In the genomic region with DNA sequence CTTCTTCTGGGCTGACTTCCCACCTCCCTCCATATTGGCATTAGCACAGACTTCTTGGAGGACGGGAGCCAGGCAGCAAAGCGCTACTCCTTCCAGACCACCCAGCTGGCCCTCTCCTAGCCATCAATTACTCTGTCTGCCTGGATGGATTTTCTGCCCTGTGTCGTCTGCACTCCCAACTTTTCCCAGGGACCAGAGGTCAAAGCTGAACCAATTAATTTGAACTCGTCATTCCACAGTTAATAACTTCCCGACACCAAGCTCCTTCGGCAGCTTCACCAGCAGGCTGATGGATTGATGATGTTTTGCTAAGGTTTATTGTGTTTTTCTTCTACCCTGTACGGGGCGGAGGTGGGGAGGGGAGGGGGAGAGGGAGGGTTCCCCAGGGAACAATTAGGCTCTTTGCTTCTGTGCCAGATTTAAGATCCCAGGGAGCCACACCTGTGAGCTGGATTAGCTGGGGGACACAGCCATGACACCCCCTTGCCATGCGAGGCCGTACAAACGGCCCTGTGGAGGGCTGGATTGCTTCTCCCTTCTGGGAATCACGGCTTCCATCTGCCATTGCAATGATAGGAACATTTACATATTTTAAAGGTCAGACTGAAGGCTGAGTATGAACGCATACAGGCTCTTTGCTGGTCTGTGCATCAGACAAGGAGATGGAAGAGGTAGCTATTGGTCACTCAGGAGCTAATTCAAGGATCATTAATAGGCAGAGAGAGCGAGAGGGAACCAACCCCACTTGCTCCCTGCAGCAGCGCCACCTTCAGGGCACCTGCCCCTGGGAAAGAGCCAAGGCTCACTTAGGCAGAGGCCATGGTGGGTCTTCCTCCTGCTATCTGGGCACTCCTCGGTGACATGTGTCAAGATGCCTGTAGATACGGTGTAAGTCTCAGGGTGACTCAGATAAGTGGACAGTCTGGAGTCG, we compare ENCODE assay signal across 8 mouse cellular contexts.
A peak's percentile ranks its signal among the peaks of the same experiment; 100 is the strongest.
DNase-seq lines count a peak whose midpoint lies in the region; ATAC-seq and TF ChIP-seq lines count a peak whose summit lies in the region.

No protein-coding gene starts in this region.

- H3K27ac ChIP-seq in cerebellum, adult 2 months (ENCODE audit: insufficient read depth, low read length): no peak overlapping the region
- no peak overlapping the region for H3K27ac ChIP-seq in limb, embryonic 14.5 days (replicated peaks; ENCODE audit: low read depth, low read length)

- peak; percentile 57 for ATAC-seq in limb, embryonic 14.5 days (ENCODE audit: low FRiP score, low read depth)

- WGBS in cerebellum, adult 2 months: 31% methylated on average over 18 of the region's 18 CpGs
- 14% methylated on average over 18 of the region's 18 CpGs for WGBS in limb, embryonic 14.5 days

- no peaks in the 10 kb centered on the region for H3K36me3 ChIP-seq in limb, embryonic 14.5 days (ENCODE audit: control insufficient read depth, insufficient read depth, low read length)

- TF ChIP-seq CTCF in cerebellum, adult 2 months (IDR thresholded peaks at IDR 0.05; ENCODE audit: borderline replicate concordance, insufficient read depth, low read depth, low read length): peak; percentile 33; the same call in 1 of the 2 replicates

- H3K27me3 ChIP-seq in cerebellum, adult 2 months (ENCODE audit: control insufficient read depth, insufficient read depth, low read length): no peaks in the 10 kb centered on the region; the same call in 1 of the 2 replicates
- H3K27me3 ChIP-seq in limb, embryonic 14.5 days (ENCODE audit: control insufficient read depth, insufficient read depth, low read length): no peaks in the 10 kb centered on the region; the same call in 1 of the 2 replicates

- TF ChIP-seq POLR2A in cerebellum, adult 2 months (IDR thresholded peaks at IDR 0.05; ENCODE audit: borderline replicate concordance, insufficient read depth, low read length): no peak
- TF ChIP-seq POLR2A in limb, embryonic 14.5 days (IDR thresholded peaks at IDR 0.05; ENCODE audit: borderline replicate concordance, extremely low read depth, insufficient read depth, insufficient read length): no peak

- H3K9me3 ChIP-seq in limb, embryonic 14.5 days (ENCODE audit: control insufficient read depth, low read length): no peaks in the 10 kb centered on the region

- no peak overlapping the region for H3K4me3 ChIP-seq in cerebellum, adult 2 months (replicated peaks; ENCODE audit: insufficient read depth, low read depth, low read length)
- H3K4me3 ChIP-seq in limb, embryonic 14.5 days (replicated peaks; ENCODE audit: low read length): no peak overlapping the region

- H3K9ac ChIP-seq in limb, embryonic 14.5 days (ENCODE audit: low read depth, low read length, severe bottlenecking): no peak overlapping the region

- H3K4me2 ChIP-seq in limb, embryonic 14.5 days (replicated peaks; ENCODE audit: low read depth, low read length, severe bottlenecking): no peak overlapping the region

- no peak for DNase-seq in cerebellum, adult 2 months
- no peak for DNase-seq in cerebellum, adult 11-12 months
- peak; percentile 11 for DNase-seq in thymus, postnatal 4 days
- no peak for DNase-seq in thymus, postnatal 36 days
- DNase-seq in limb, embryonic 14.5 days (ENCODE audit: low spot score): peak; percentile 10
- DNase-seq in urinary bladder, adult 2 months (ENCODE audit: low spot score): no peak
- no peak for DNase-seq in gastrocnemius, adult 18-20 months (ENCODE audit: low spot score)
- DNase-seq in Muller cell, postnatal 12 days (ENCODE audit: inconsistent ontology term): no peak

- no peaks in the 10 kb centered on the region for H3K4me1 ChIP-seq in cerebellum, adult 2 months (ENCODE audit: control insufficient read depth, insufficient read depth, low read length)
- peaks cover 3% of the 10 kb centered on the region; the same call in 1 of the 2 replicates for H3K4me1 ChIP-seq in limb, embryonic 14.5 days (ENCODE audit: control insufficient read depth, insufficient read depth, low read length)

Comparison
In these comparisons a context has a peak if more than half of its experiments do, and no peak if none do; other contexts are left out.
1. DNase-seq: peak in thymus, postnatal 4 days (single experiment) and limb, embryonic 14.5 days (single experiment); none in cerebellum, adult 2 months (0 of 2), cerebellum, adult 11-12 months (single experiment), thymus, postnatal 36 days (0 of 2), urinary bladder, adult 2 months (single experiment), gastrocnemius, adult 18-20 months (single experiment) and Muller cell, postnatal 12 days (single experiment).